Mouse (Mus musculus): ENCODE measurements around the gene Art4.
"Not testable (repeated sequence)": the region's sequence is repeated elsewhere in the genome, so short reads cannot be mapped to it uniquely, and the experiment has no call there.

Art4 gene

GRCm38 (mm10) chr6:136857186-136857872 is at the start of gene Art4:
Gene Art4, minus strand, starts transcription at chr6:136857733.
- DNase-seq (ENCODE audit: low spot score) = peak; percentile 27

- peak; percentile 23 for DNase-seq (ENCODE audit: low spot score)
Observed at GRCm38 (mm10) chr6:136906937-136907293, 49.4 kb upstream of the Art4 start.

GRCm38 (mm10) chr6:136906283-136906936 is 48.9 kb upstream of the Art4 start:
- peak; percentile 19 for DNase-seq (ENCODE audit: low spot score)

- DNase-seq (ENCODE audit: low spot score) = no peak
Observed at GRCm38 (mm10) chr6:136903885-136904470, 46.4 kb upstream of the Art4 start.

- DNase-seq (ENCODE audit: low spot score) = no peak
Observed at GRCm38 (mm10) chr6:136902527-136902926, 45.0 kb upstream of the Art4 start.

- no peak for DNase-seq (ENCODE audit: low spot score)
Observed at GRCm38 (mm10) chr6:136901010-136901409, 43.5 kb upstream of the Art4 start.

GRCm38 (mm10) chr6:136900369-136901009 is 43.0 kb upstream of the Art4 start:
- no peak for DNase-seq (ENCODE audit: low spot score)

- DNase-seq (ENCODE audit: low spot score) = no peak
Observed at GRCm38 (mm10) chr6:136898954-136899353, 41.4 kb upstream of the Art4 start.

GRCm38 (mm10) chr6:136898222-136898621 is 40.7 kb upstream of the Art4 start:
- DNase-seq (ENCODE audit: low spot score) = no peak

- DNase-seq (ENCODE audit: low spot score) = no peak
Observed at GRCm38 (mm10) chr6:136897789-136898188, 40.3 kb upstream of the Art4 start.

- DNase-seq (ENCODE audit: low spot score) = peak; percentile 28
Observed at GRCm38 (mm10) chr6:136894532-136895339, 37.2 kb upstream of the Art4 start.

- no peak for DNase-seq (ENCODE audit: low spot score)
Observed at GRCm38 (mm10) chr6:136892002-136892401, 34.5 kb upstream of the Art4 start.

GRCm38 (mm10) chr6:136889554-136889953 is 32.0 kb upstream of the Art4 start:
- DNase-seq (ENCODE audit: low spot score) = no peak

GRCm38 (mm10) chr6:136889067-136889466 is 31.5 kb upstream of the Art4 start:
- no peak for DNase-seq (ENCODE audit: low spot score)

- peak; percentile 79 for DNase-seq (ENCODE audit: low spot score)
Observed at GRCm38 (mm10) chr6:136887854-136888253, 30.3 kb upstream of the Art4 start.

GRCm38 (mm10) chr6:136884766-136885165 is 27.2 kb upstream of the Art4 start:
- not testable (repeated sequence) for DNase-seq (ENCODE audit: low spot score)

- no peak for DNase-seq (ENCODE audit: low spot score)
Observed at GRCm38 (mm10) chr6:136883961-136884360, 26.4 kb upstream of the Art4 start.

- DNase-seq (ENCODE audit: low spot score) = no peak
Observed at GRCm38 (mm10) chr6:136883431-136883915, 25.9 kb upstream of the Art4 start.

GRCm38 (mm10) chr6:136881678-136882077 is 24.1 kb upstream of the Art4 start:
- no peak for DNase-seq (ENCODE audit: low spot score)

- peak; percentile 46 for DNase-seq (ENCODE audit: low spot score)
Observed at GRCm38 (mm10) chr6:136875670-136876069, 18.1 kb upstream of the Art4 start, which contains the start of gene Mgp. Gene Mgp, minus strand, starts transcription at chr6:136875823.

GRCm38 (mm10) chr6:136874599-136874998 is 17.1 kb upstream of the Art4 start:
- no peak for DNase-seq (ENCODE audit: low spot score)

GRCm38 (mm10) chr6:136868921-136869320 is 11.4 kb upstream of the Art4 start:
- DNase-seq (ENCODE audit: low spot score) = no peak
